Mouse (Mus musculus) ES-Bruce4 (cell line): ENCODE data around the gene Zc3h14.

Source experiments
- CTCF ChIP-seq: IDR thresholded peaks from one replicate; pipeline ENCODE4 v1.8.1; 2011; ENCODE audit warnings: low read depth, low read length
- POLR2A ChIP-seq: IDR thresholded peaks from one replicate; pipeline ENCODE4 v1.8.1; 2011; ENCODE audit warnings: low read length; ENCODE audit not compliant: insufficient read depth

DNA sequence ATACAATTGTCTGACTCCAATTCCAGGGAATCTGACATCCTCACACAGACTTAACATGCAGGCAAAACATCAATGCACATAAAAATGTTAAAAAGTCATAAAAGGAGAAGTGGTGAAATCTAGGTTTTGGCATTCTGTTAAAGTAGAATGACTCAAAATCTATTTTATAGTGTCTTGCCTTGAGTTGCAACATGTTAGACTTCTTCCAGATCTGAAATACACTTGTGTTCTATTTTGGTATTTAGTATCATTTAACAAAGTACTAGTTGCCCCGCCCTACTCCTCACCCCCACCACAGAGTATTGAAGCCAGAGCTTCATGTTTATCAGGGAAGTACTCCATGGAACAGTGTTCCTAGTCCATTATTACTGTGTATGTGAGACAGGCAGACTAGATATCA lies 37.5 kb downstream of the Zc3h14 start:
- no peak for TF ChIP-seq CTCF
- no peak for TF ChIP-seq POLR2A
